Mouse (Mus musculus) ES-Bruce4 (cell line): ENCODE measurements at regions not wholly inside any gene's neighbourhood (a gene's known extent, or its start where the extent isn't known, plus 50 kb on each side); places are given as distances from the start of the nearest gene placed in this dataset.

Source experiments
- H3K27ac ChIP-seq: 2 replicates; pipeline ENCODE4 v1.5.1; 2012; ENCODE audit warnings: low read length, inconsistent platforms; ENCODE audit not compliant: insufficient read depth
- H3K27me3 ChIP-seq: 2 replicates; pipeline ENCODE4 v1.6.1; 2012; ENCODE audit warnings: mild to moderate bottlenecking, low read length, inconsistent platforms; ENCODE audit not compliant: control insufficient read depth, poor library complexity, insufficient read depth, severe bottlenecking
- H3K36me3 ChIP-seq: 2 replicates; pipeline ENCODE4 v1.6.1; 2012; ENCODE audit warnings: inconsistent platforms, mild to moderate bottlenecking, low read length, moderate library complexity; ENCODE audit not compliant: control insufficient read depth, poor library complexity, insufficient read depth, severe bottlenecking
- H3K4me1 ChIP-seq: one replicate; pipeline ENCODE4 v1.8.1; 2011; ENCODE audit warnings: low read length; ENCODE audit not compliant: control insufficient read depth, insufficient read depth
- H3K4me3 ChIP-seq: 2 replicates; pipeline ENCODE4 v1.5.1; 2011; ENCODE audit warnings: low read depth, mild to moderate bottlenecking, low read length
- H3K9ac ChIP-seq: 2 replicates; pipeline ENCODE4 v1.6.1; 2012; ENCODE audit warnings: low read depth, mild to moderate bottlenecking, inconsistent platforms; ENCODE audit not compliant: poor library complexity, severe bottlenecking
- H3K9me3 ChIP-seq: replicated peaks from 2 replicates; pipeline ENCODE4 v1.6.1; 2012; ENCODE audit warnings: mild to moderate bottlenecking, low read length, inconsistent platforms; ENCODE audit not compliant: control insufficient read depth, poor library complexity, insufficient read depth, severe bottlenecking
- CTCF ChIP-seq: IDR thresholded peaks from one replicate; pipeline ENCODE4 v1.8.1; 2011; ENCODE audit warnings: low read depth, low read length
- EP300 ChIP-seq: IDR thresholded peaks from 2 replicates; pipeline ENCODE4 v1.6.1; 2011; ENCODE audit warnings: low read depth, low read length; ENCODE audit not compliant: insufficient read depth
- POLR2A ChIP-seq: IDR thresholded peaks from one replicate; pipeline ENCODE4 v1.8.1; 2011; ENCODE audit warnings: low read length; ENCODE audit not compliant: insufficient read depth

GRCm38 (mm10) chr11:8148485-8148825 is 515.9 kb downstream of the Tns3 start:
- Histone ChIP-seq H3K27ac (no peak overlapping the region), H3K9me3 (peaks cover 2% of the 10 kb centered on the region; the same call in 1 of the 2 replicates), H3K27me3 (no peaks in the 10 kb centered on the region; the same call in 1 of the 2 replicates)

DNA sequence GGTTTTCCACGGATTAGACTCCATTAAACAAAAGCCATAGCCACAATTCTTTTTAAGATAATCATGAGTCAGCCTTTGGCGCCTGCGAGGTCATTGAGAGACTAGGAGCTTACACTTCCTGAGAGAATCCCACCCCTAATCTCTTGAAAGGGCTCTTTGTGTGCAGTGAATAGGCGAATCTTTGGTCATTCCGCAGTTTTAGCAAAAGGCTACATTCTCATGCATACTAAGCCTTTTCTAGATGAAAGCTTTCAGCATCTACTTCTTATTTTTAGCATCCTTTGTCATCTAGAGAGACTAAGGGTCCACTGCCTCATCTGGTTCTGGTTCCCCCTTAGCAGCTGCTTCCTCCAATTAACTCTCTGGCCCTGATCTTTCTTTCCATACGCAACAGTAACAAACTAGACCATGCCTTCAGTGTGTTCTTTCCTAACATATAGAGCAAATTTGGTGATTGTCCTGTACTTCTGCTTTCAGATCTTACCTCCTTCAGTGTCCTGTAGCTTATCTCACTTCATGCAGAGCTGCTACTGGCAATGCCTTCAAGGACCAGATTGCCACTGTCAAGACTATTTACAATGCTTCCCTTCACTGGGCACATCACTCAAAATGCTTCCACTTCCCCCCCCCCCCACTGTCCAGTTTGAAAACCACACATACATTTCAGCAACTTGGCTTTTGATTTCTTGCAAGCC is 516.4 kb downstream of the Tns3 start:
- Histone ChIP-seq H3K9me3 (peaks cover 2% of the 10 kb centered on the region; the same call in 1 of the 2 replicates), H3K4me3 (no peak overlapping the region), H3K9ac (no peak overlapping the region), H3K36me3 (no peaks in the 10 kb centered on the region), H3K27ac (no peak overlapping the region), H3K4me1 (no peaks in the 10 kb centered on the region), H3K27me3 (no peaks in the 10 kb centered on the region; the same call in 1 of the 2 replicates)
- TF ChIP-seq EP300 (no peak), CTCF (no peak), POLR2A (no peak)

More at GRCm38 (mm10) chr11:8148485-8148825, 515.9 kb downstream of the Tns3 start:
- Histone ChIP-seq H3K4me1 (no peaks in the 10 kb centered on the region), H3K4me3 (no peak overlapping the region), H3K36me3 (no peaks in the 10 kb centered on the region), H3K9ac (no peak overlapping the region)
- TF ChIP-seq POLR2A (no peak), CTCF (no peak), EP300 (no peak)

- TF ChIP-seq CTCF (peak; percentile 50), POLR2A (no peak)
- no peak overlapping the region for H3K9ac ChIP-seq
- H3K27ac ChIP-seq, result no peak overlapping the region
- no peaks in the 10 kb centered on the region for H3K27me3 ChIP-seq
- H3K36me3 ChIP-seq, result no peaks in the 10 kb centered on the region
- H3K4me1 ChIP-seq, result no peaks in the 10 kb centered on the region
- H3K4me3 ChIP-seq, result no peak overlapping the region
- no peaks in the 10 kb centered on the region for H3K9me3 ChIP-seq
Observed at GRCm38 (mm10) chr11:8137366-8137765, 527.0 kb downstream of the Tns3 start.

DNA sequence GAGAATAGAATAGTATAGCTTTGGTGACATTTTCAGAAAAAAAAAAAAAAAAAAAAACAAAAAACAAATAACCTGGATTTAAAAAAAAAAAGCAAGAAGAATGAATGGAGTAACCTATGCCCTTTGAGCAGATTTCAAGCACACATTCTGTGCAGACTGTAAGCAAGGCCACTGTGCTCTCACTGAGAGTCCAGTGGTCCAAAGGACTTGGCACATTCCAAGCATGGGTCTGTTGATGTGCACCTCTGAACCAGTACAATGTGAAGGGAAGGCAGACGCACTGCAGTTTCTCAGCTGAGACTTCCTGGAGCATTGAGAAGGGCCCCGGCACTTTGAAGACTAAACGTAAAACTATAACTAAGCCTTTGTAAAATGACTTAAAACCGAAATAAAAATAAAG is 527.7 kb downstream of the Tns3 start:
- Histone ChIP-seq H3K9me3 (no peaks in the 10 kb centered on the region), H3K4me3 (no peak overlapping the region), H3K27me3 (no peaks in the 10 kb centered on the region), H3K4me1 (no peaks in the 10 kb centered on the region), H3K36me3 (no peaks in the 10 kb centered on the region), H3K9ac (no peak overlapping the region), H3K27ac (no peak overlapping the region)
- TF ChIP-seq CTCF (no peak), POLR2A (no peak), EP300 (no peak)

DNA sequence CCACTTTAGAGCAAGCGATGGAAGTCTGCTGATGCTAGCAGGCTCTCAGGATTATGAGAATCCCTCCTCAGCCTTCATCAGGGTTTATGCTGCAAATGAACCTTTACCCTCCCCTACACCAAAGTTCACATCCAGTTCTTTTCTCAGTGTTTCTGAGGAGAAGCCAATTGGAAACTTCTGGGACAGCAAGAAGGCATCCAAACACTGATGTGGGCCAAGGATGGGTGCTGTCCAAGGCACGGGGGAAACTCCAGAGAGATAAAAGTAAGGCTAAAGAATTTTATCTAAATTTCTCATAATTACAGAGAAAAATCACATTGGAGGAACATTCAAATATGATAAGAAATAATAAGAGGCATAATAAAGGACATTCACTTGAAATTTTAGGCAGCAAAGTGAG is 555.0 kb downstream of the Tns3 start:
- Histone ChIP-seq H3K4me1 (no peaks in the 10 kb centered on the region), H3K27ac (no peak overlapping the region), H3K4me3 (no peak overlapping the region), H3K9me3 (no peaks in the 10 kb centered on the region), H3K9ac (no peak overlapping the region), H3K27me3 (no peaks in the 10 kb centered on the region), H3K36me3 (no peaks in the 10 kb centered on the region)
- TF ChIP-seq POLR2A (no peak), EP300 (no peak), CTCF (no peak)

- no peaks in the 10 kb centered on the region for H3K4me1 ChIP-seq
- no peak overlapping the region for H3K9ac ChIP-seq
- TF ChIP-seq EP300 (no peak), CTCF (no peak), POLR2A (no peak)
- H3K27ac ChIP-seq, result no peak overlapping the region
- no peaks in the 10 kb centered on the region for H3K36me3 ChIP-seq
- H3K9me3 ChIP-seq, result no peaks in the 10 kb centered on the region
- H3K27me3 ChIP-seq, result no peaks in the 10 kb centered on the region
- H3K4me3 ChIP-seq, result no peak overlapping the region
Observed at GRCm38 (mm10) chr11:8101091-8101490, 563.2 kb downstream of the Tns3 start.
